Mouse (Mus musculus): ENCODE data around the gene Cmss1.

GRCm38 (mm10) chr16:57375248-57375837 lies 231.3 kb downstream of the Cmss1 start:
- TF ChIP-seq EP300 (IDR thresholded peaks at IDR 0.05; ENCODE audit: low read depth), result no peak
- no peak for TF ChIP-seq CTCF (IDR thresholded peaks at IDR 0.05; ENCODE audit: low read depth)

All from liver, postnatal 0 days (tissue).